Mouse (Mus musculus) E14TG2a.4 (cell line): Measurements from ENCODE around the gene Cmip.

Experiments
- CTCF ChIP-seq: conservative IDR thresholded peaks from 2 replicates; pipeline ENCODE4 v1.5.1; 2014; ENCODE audit warnings: low read length
- NANOG ChIP-seq: IDR thresholded peaks from 2 replicates; pipeline ENCODE4 v1.6.1; 2014; ENCODE audit warnings: borderline replicate concordance, low read length, mixed read lengths
- POU5F1 ChIP-seq: IDR thresholded peaks from 2 replicates; pipeline ENCODE4 v1.6.1; 2014; ENCODE audit warnings: low read length, borderline replicate concordance

DNA sequence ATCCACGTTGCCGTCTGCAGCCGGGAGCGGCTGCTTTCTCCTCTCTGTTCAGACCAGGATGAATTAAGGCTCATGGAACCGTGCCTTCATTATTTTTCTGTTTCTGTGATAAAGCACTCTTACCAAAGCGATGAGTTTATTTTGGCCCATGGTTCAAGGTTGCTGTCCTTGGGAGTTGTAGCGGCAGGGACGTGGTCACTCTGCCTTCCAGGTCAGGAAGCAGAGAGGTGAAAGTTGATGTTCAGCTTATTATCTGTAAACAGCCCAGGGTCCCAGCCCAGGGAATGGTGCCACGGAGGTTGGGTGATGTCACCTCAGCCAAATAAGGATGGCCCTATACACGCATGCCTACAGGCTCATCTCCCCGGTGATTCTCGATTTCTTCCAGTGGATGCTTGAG is 83.9 kb downstream of the Cmip start:
- no peak for TF ChIP-seq CTCF
- no peak for TF ChIP-seq POU5F1
- TF ChIP-seq NANOG: no peak
